Mouse (Mus musculus) neural tube, embryonic 14.5 days (tissue): ENCODE results near the gene Slc44a2. TPM values are rescaled to one million over a fixed set of nuclear protein-coding genes. Genes with fewer than 3 reads are reported as not detected.
A peak's percentile ranks its signal among the peaks of the same experiment; 100 is the strongest.
"Not testable (repeated sequence)": the region's sequence is repeated elsewhere in the genome, so short reads cannot be mapped to it uniquely, and the experiment has no call there.

ENCODE experiments used
- ATAC-seq: fragments of 200-750 bp; cut with Nextera tagmentation; 2 replicates; pipeline ENCODE4 v1.8.0; 2017; ENCODE audit warnings: low read depth, mild to moderate bottlenecking, moderate TSS enrichment, moderate library complexity
- H3K27ac ChIP-seq: fragments of 300-500 bp; sonication (generic); 2 replicates; pipeline ENCODE4 v1.5.1; 2014; ENCODE audit warnings: low read depth, mild to moderate bottlenecking, control low read depth, low read length, moderate library complexity, mixed read lengths
- H3K27me3 ChIP-seq: fragments of 300-500 bp; sonication (generic); 2 replicates; pipeline ENCODE4 v1.6.1; 2014; ENCODE audit warnings: low read length; ENCODE audit not compliant: control insufficient read depth, insufficient read depth
- H3K36me3 ChIP-seq: fragments of 300-500 bp; sonication (generic); 2 replicates; pipeline ENCODE4 v1.6.1; 2014; ENCODE audit warnings: low read length, mixed read lengths; ENCODE audit not compliant: control insufficient read depth, insufficient read depth
- H3K4me1 ChIP-seq: fragments of 300-500 bp; sonication (generic); 2 replicates; pipeline ENCODE4 v1.6.1; 2014; ENCODE audit warnings: low read length; ENCODE audit not compliant: control insufficient read depth, insufficient read depth
- H3K4me2 ChIP-seq: fragments of 300-500 bp; sonication (generic); 2 replicates; pipeline ENCODE4 v1.6.1; 2014; ENCODE audit warnings: mild to moderate bottlenecking, low read depth, low read length, control low read depth
- H3K4me3 ChIP-seq: fragments of 300-500 bp; sonication (generic); 2 replicates; pipeline ENCODE4 v1.5.1; 2014; ENCODE audit warnings: low read depth, low read length, control low read depth, mixed read lengths
- H3K9ac ChIP-seq: fragments of 300-500 bp; sonication (generic); replicated peaks from 2 replicates; pipeline ENCODE4 v1.6.1; 2014; ENCODE audit warnings: low read depth, mild to moderate bottlenecking, control low read depth, low read length, mixed read lengths
- H3K9me3 ChIP-seq: fragments of 300-500 bp; sonication (generic); 2 replicates; pipeline ENCODE4 v1.6.1; 2016; ENCODE audit warnings: low read length; ENCODE audit not compliant: control insufficient read depth
- WGBS: fragments of 180-500 bp; shearing (Covaris S2); extraction: QIAGEN DNeasy Blood & Tissue Kit; methylation state at CpG from one replicate; pipeline ENCODE4 v1.1.7; 2014; 5-methylcytosine and 5-hydroxymethylcytosine counted together
- polyA plus RNA-seq: library from polyadenylated mRNA; unstranded; fragments of >200 nt; fragmentation: Nextera tagmentation; extraction: Ambion mirVana; gene quantifications from 2 replicates; pipeline ENCODE4 v1.2.1, GENCODE M21; 2014

Gene Slc44a2
- polyA plus RNA-seq, 1 experiment from 2014 or later: 67.7 TPM

- Histone ChIP-seq H3K27me3 (peaks cover 6% of the 10 kb centered on the region; the same call in 1 of the 2 replicates), H3K4me2 (no peak overlapping the region), H3K36me3 (no peaks in the 10 kb centered on the region), H3K4me1 (no peaks in the 10 kb centered on the region), H3K9me3 (no peaks in the 10 kb centered on the region), H3K27ac (no peak overlapping the region), H3K4me3 (no peak overlapping the region), H3K9ac (no peak overlapping the region)
- ATAC-seq: no peak
- 93% methylated on average over 9 of the region's 9 CpGs for WGBS
These were observed 5.9 kb upstream of the Slc44a2 start for GRCm38 (mm10) chr9:21314367-21315140.

- H3K27ac ChIP-seq: no peak overlapping the region
These were observed 5.1 kb upstream of the Slc44a2 start for GRCm38 (mm10) chr9:21315421-21315820.

GRCm38 (mm10) chr9:21316696-21317095, 3.8 kb upstream of the Slc44a2 start:
- Histone ChIP-seq H3K9me3 (no peaks in the 10 kb centered on the region), H3K27ac (no peak overlapping the region), H3K4me3 (no peak overlapping the region), H3K4me2 (no peak overlapping the region), H3K36me3 (no peaks in the 10 kb centered on the region), H3K9ac (no peak overlapping the region), H3K4me1 (peaks cover 4% of the 10 kb centered on the region), H3K27me3 (peaks cover 6% of the 10 kb centered on the region; the same call in 1 of the 2 replicates)
- ATAC-seq: no peak
- WGBS: 78% methylated on average over 7 of the region's 7 CpGs

More at GRCm38 (mm10) chr9:21315421-21315820, 5.1 kb upstream of the Slc44a2 start:
- Histone ChIP-seq H3K27me3 (peaks cover 6% of the 10 kb centered on the region; the same call in 1 of the 2 replicates), H3K4me1 (no peaks in the 10 kb centered on the region), H3K36me3 (no peaks in the 10 kb centered on the region), H3K4me2 (no peak overlapping the region), H3K9ac (no peak overlapping the region), H3K9me3 (no peaks in the 10 kb centered on the region), H3K4me3 (no peak overlapping the region)
- WGBS: 53% methylated on average over 5 of the region's 5 CpGs
- no peak for ATAC-seq

GRCm38 (mm10) chr9:21318792-21319191, 1.7 kb upstream of the Slc44a2 start:
- Histone ChIP-seq H3K27ac (no peak overlapping the region), H3K36me3 (no peaks in the 10 kb centered on the region), H3K9ac (no peak overlapping the region), H3K4me1 (peaks cover 10% of the 10 kb centered on the region), H3K9me3 (no peaks in the 10 kb centered on the region), H3K4me2 (no peak overlapping the region), H3K27me3 (no peaks in the 10 kb centered on the region), H3K4me3 (no peak overlapping the region)
- ATAC-seq: no peak
- WGBS: 96% methylated on average over 6 of the region's 6 CpGs

- H3K4me3 ChIP-seq: no peak overlapping the region
- no peaks in the 10 kb centered on the region for H3K27me3 ChIP-seq
- no peaks in the 10 kb centered on the region for H3K9me3 ChIP-seq
- H3K9ac ChIP-seq: no peak overlapping the region
- no peak for ATAC-seq
- H3K36me3 ChIP-seq: no peaks in the 10 kb centered on the region
- H3K4me2 ChIP-seq: no peak overlapping the region
- H3K4me1 ChIP-seq: peaks cover 10% of the 10 kb centered on the region
- H3K27ac ChIP-seq: no peak overlapping the region
- WGBS: over 99% methylated on average over 4 of the region's 4 CpGs
These were observed 995 bp upstream of the Slc44a2 start for GRCm38 (mm10) chr9:21319503-21319902.

GRCm38 (mm10) chr9:21320280-21320618, 249 bp upstream of the Slc44a2 start:
- Histone ChIP-seq H3K9ac (peak overlapping the region; percentile 73), H3K4me1 (peaks cover 10% of the 10 kb centered on the region), H3K36me3 (no peaks in the 10 kb centered on the region), H3K27me3 (no peaks in the 10 kb centered on the region), H3K4me3 (peak overlapping the region; percentile 69), H3K9me3 (no peaks in the 10 kb centered on the region), H3K27ac (peak overlapping the region; percentile 40; the same call in 1 of the 2 replicates), H3K4me2 (peak overlapping the region; percentile 79)
- peak; percentile 59; the same call in 1 of the 2 replicates for ATAC-seq
- WGBS: 31% methylated on average over 4 of the region's 4 CpGs

GRCm38 (mm10) chr9:21321513-21321835, 976 bp downstream of the Slc44a2 start:
- H3K9ac ChIP-seq: peak overlapping the region; percentile 73
- WGBS: 22% methylated on average over 6 of the region's 6 CpGs
- H3K27ac ChIP-seq: no peak overlapping the region

GRCm38 (mm10) chr9:21322211-21322916, 1.9 kb downstream of the Slc44a2 start:
- Histone ChIP-seq H3K27me3 (no peaks in the 10 kb centered on the region), H3K4me2 (peak overlapping the region; percentile 79; the same call in 1 of the 2 replicates), H3K4me3 (peak overlapping the region; percentile 69; the same call in 1 of the 2 replicates), H3K9ac (no peak overlapping the region), H3K4me1 (peaks cover 10% of the 10 kb centered on the region), H3K27ac (no peak overlapping the region), H3K36me3 (no peaks in the 10 kb centered on the region), H3K9me3 (no peaks in the 10 kb centered on the region)
- WGBS: 80% methylated on average over 19 of the region's 19 CpGs
- no peak for ATAC-seq

More at GRCm38 (mm10) chr9:21321513-21321835, 976 bp downstream of the Slc44a2 start:
- ATAC-seq: no peak
- Histone ChIP-seq H3K4me2 (peak overlapping the region; percentile 79), H3K9me3 (no peaks in the 10 kb centered on the region), H3K27me3 (no peaks in the 10 kb centered on the region), H3K4me1 (peaks cover 10% of the 10 kb centered on the region), H3K4me3 (peak overlapping the region; percentile 69), H3K36me3 (no peaks in the 10 kb centered on the region)

GRCm38 (mm10) chr9:21322917-21323297, 2.4 kb downstream of the Slc44a2 start:
- not testable (repeated sequence) for H3K36me3 ChIP-seq, H3K4me3 ChIP-seq, H3K9me3 ChIP-seq, H3K27me3 ChIP-seq, H3K4me2 ChIP-seq, ATAC-seq, H3K27ac ChIP-seq, H3K9ac ChIP-seq
- H3K4me1 ChIP-seq: peaks cover 10% of the 10 kb centered on the region
- WGBS: 90% methylated on average over 7 of the region's 8 CpGs
